ENCODE assay signal across 8 mouse cellular contexts in the genomic region with DNA sequence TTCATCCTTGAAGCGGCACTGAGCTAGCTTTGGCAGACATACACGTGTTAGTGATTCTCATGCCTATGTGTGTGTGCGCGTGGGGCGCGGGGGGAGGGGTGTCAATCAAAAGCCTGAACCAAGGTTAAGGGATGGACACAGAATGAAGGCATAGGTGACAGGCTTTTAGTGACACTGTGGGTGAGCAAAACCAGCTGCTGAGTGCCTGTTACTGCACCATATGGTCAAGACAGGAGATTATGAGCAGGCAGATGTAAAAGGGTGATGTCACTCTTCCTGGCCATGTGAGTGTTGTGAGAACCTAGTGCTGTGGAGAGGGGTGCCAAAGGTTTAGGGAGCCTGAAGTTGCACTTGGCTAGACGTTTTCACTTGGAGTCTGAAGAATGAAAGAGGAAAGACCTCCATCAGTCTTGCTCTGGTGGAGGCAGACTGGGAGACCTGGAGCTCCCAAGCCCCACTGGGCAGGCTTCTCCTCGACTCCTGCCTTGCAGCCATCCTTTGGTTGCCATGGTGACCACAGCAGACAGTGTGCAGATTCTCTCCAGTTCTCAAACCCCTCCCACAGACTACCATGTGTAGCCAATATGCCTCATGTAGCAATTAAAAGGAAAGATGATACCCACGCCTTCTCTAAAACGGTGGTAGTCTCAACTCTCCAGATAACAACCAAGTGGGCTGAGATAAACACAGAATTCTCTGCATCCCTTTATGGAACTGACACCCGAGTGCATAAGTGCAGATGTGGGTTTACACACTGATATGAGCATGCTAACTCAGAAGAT. TPM values are rescaled to one million over a fixed set of nuclear protein-coding genes. Genes with fewer than 3 reads are reported as not detected.
DNase-seq lines count a peak whose midpoint lies in the region; ATAC-seq and TF ChIP-seq lines count a peak whose summit lies in the region.

No protein-coding gene starts in this region.

- H3K4me3 ChIP-seq in lung, postnatal 0 days (ENCODE audit: low read depth, low read length), result no peak overlapping the region
- H3K4me3 ChIP-seq in forebrain, embryonic 10.5 days, result no peak overlapping the region
- no peak overlapping the region for H3K4me3 ChIP-seq in hindbrain, embryonic 16.5 days (ENCODE audit: low read length)
- H3K4me3 ChIP-seq in limb, embryonic 14.5 days (replicated peaks; ENCODE audit: low read length), result no peak overlapping the region

- H3K4me1 ChIP-seq in lung, postnatal 0 days (ENCODE audit: insufficient read depth, low read depth, low read length), result no peaks in the 10 kb centered on the region
- H3K4me1 ChIP-seq in forebrain, embryonic 10.5 days, result peaks cover 15% of the 10 kb centered on the region
- H3K4me1 ChIP-seq in hindbrain, embryonic 16.5 days (ENCODE audit: control insufficient read depth, insufficient read depth, low read depth, low read length), result peaks cover 12% of the 10 kb centered on the region
- peaks cover 9% of the 10 kb centered on the region for H3K4me1 ChIP-seq in limb, embryonic 14.5 days (ENCODE audit: control insufficient read depth, insufficient read depth, low read length)

- H3K9ac ChIP-seq in lung, postnatal 0 days (replicated peaks; ENCODE audit: low read depth), result no peak overlapping the region
- H3K9ac ChIP-seq in hindbrain, embryonic 16.5 days (ENCODE audit: low read depth, low read length), result peak overlapping the region; percentile 15
- no peak overlapping the region for H3K9ac ChIP-seq in limb, embryonic 14.5 days (ENCODE audit: low read depth, low read length, severe bottlenecking)

- no peaks in the 10 kb centered on the region for H3K27me3 ChIP-seq in lung, postnatal 0 days (replicated peaks; ENCODE audit: insufficient read depth, low read length)
- no peaks in the 10 kb centered on the region for H3K27me3 ChIP-seq in forebrain, embryonic 10.5 days (ENCODE audit: poor library complexity, severe bottlenecking)
- no peaks in the 10 kb centered on the region for H3K27me3 ChIP-seq in hindbrain, embryonic 16.5 days (replicated peaks; ENCODE audit: control insufficient read depth, insufficient read depth, low read length)
- H3K27me3 ChIP-seq in limb, embryonic 14.5 days (ENCODE audit: control insufficient read depth, insufficient read depth, low read length), result no peaks in the 10 kb centered on the region

- DNase-seq in lung, postnatal 0 days (ENCODE audit: low spot score), result peak; percentile 12
- DNase-seq in lung, adult 18-20 months, result no peak
- peak; percentile 27 for DNase-seq in forebrain, embryonic 10.5 days (ENCODE audit: extremely low spot score, low spot score)
- peak; percentile 27 for DNase-seq in limb, embryonic 14.5 days (ENCODE audit: low spot score)
- peak; percentile 78 for DNase-seq in retina, embryonic 14.5 days (ENCODE audit: low spot score)

- no peak for TF ChIP-seq POLR2A in limb, embryonic 14.5 days (IDR thresholded peaks at IDR 0.05; ENCODE audit: borderline replicate concordance, extremely low read depth, insufficient read depth, insufficient read length)

- 42% methylated on average over 11 of the region's 11 CpGs for WGBS in lung, postnatal 0 days
- WGBS in forebrain, embryonic 10.5 days, result 69% methylated on average over 11 of the region's 11 CpGs
- 45% methylated on average over 11 of the region's 11 CpGs for WGBS in hindbrain, embryonic 16.5 days
- WGBS in limb, embryonic 14.5 days, result 42% methylated on average over 11 of the region's 11 CpGs

- no peak for TF ChIP-seq EP300 in lung, postnatal 0 days (IDR thresholded peaks at IDR 0.05)

- H3K4me2 ChIP-seq in lung, postnatal 0 days (replicated peaks; ENCODE audit: low read depth, low read length), result no peak overlapping the region
- peak overlapping the region; percentile 21 for H3K4me2 ChIP-seq in hindbrain, embryonic 16.5 days (ENCODE audit: low read length)
- H3K4me2 ChIP-seq in limb, embryonic 14.5 days (replicated peaks; ENCODE audit: low read depth, low read length, severe bottlenecking), result no peak overlapping the region

- no peak overlapping the region for H3K27ac ChIP-seq in lung, postnatal 0 days (ENCODE audit: low read length)
- peak overlapping the region; percentile 49; the same call in 1 of the 2 replicates for H3K27ac ChIP-seq in forebrain, embryonic 10.5 days
- peak overlapping the region; percentile 63 for H3K27ac ChIP-seq in hindbrain, embryonic 16.5 days (ENCODE audit: low read depth, low read length)
- H3K27ac ChIP-seq in limb, embryonic 14.5 days (replicated peaks; ENCODE audit: low read depth, low read length), result no peak overlapping the region

- peak; percentile 54 for ATAC-seq in lung, postnatal 0 days
- ATAC-seq in hindbrain, embryonic 16.5 days, result peak; percentile 97
- ATAC-seq in limb, embryonic 14.5 days (ENCODE audit: low FRiP score, low read depth), result peak; percentile 74
- no peak for ATAC-seq in CD4-positive, CD25-positive, alpha-beta regulatory T cell, adult 4 months
- ATAC-seq in monocyte, adult 5-6 weeks (replicated peaks; ENCODE audit: insufficient number of reproducible peaks, low FRiP score, low TSS enrichment, poor library complexity, severe bottlenecking), result no peak

- no peaks in the 10 kb centered on the region for H3K36me3 ChIP-seq in lung, postnatal 0 days (ENCODE audit: insufficient read depth, low read length)
- no peaks in the 10 kb centered on the region for H3K36me3 ChIP-seq in forebrain, embryonic 10.5 days (replicated peaks)
- no peaks in the 10 kb centered on the region for H3K36me3 ChIP-seq in hindbrain, embryonic 16.5 days (ENCODE audit: control insufficient read depth, insufficient read depth, low read length)
- no peaks in the 10 kb centered on the region for H3K36me3 ChIP-seq in limb, embryonic 14.5 days (ENCODE audit: control insufficient read depth, insufficient read depth, low read length)

- no peak for TF ChIP-seq CTCF in lung, postnatal 0 days (IDR thresholded peaks at IDR 0.05)

- no peaks in the 10 kb centered on the region for H3K9me3 ChIP-seq in lung, postnatal 0 days (ENCODE audit: low read length)
- no peaks in the 10 kb centered on the region for H3K9me3 ChIP-seq in forebrain, embryonic 10.5 days
- H3K9me3 ChIP-seq in hindbrain, embryonic 16.5 days (ENCODE audit: control insufficient read depth, low read length), result no peaks in the 10 kb centered on the region
- no peaks in the 10 kb centered on the region for H3K9me3 ChIP-seq in limb, embryonic 14.5 days (ENCODE audit: control insufficient read depth, low read length)

RNA-seq across cellular contexts. Expression of a gene that starts 5.5 kb away (rescaled TPM):
- polyA plus RNA-seq in lung, postnatal 0 days (2015; fragmentation: Nextera tagmentation; extraction: Ambion mirVana), result 3.1 and 3.9 TPM in 2 replicates
- polyA plus RNA-seq in forebrain, embryonic 10.5 days (2016; fragmentation: Nextera tagmentation; extraction: Ambion mirVana), result 1.5 and 2.2 TPM in 2 replicates
- polyA plus RNA-seq in hindbrain, embryonic 16.5 days (2015; fragmentation: Nextera tagmentation; extraction: Ambion mirVana), result 19.1 and 22.8 TPM in 2 replicates
- polyA plus RNA-seq in limb, embryonic 14.5 days (2012; rRNA removed), result 5.1 and 6.0 TPM in 2 replicates
- 5.0 and 5.1 TPM in 2 replicates for polyA plus RNA-seq in limb, embryonic 14.5 days (2014; fragmentation: Nextera tagmentation; extraction: Ambion mirVana)
- polyA plus RNA-seq in CD4-positive, CD25-positive, alpha-beta regulatory T cell, adult 4 months (2017; shearing (Covaris generic)), result 100 to 1,000 TPM; 228 to 281 TPM
- 128 to 224 TPM (median 134 TPM) in 3 replicates for total RNA-seq in monocyte, adult 5-6 weeks (2017)

Comparison
In these comparisons a context has a peak if more than half of its experiments do, and no peak if none do; other contexts are left out.
1. DNase-seq: peak in lung, postnatal 0 days (single experiment), forebrain, embryonic 10.5 days (single experiment), limb, embryonic 14.5 days (single experiment) and retina, embryonic 14.5 days (single experiment); none in lung, adult 18-20 months (0 of 2).
2. ATAC-seq: peak in lung, postnatal 0 days (single experiment), hindbrain, embryonic 16.5 days (single experiment) and limb, embryonic 14.5 days (single experiment); none in CD4-positive, CD25-positive, alpha-beta regulatory T cell, adult 4 months (single experiment) and monocyte, adult 5-6 weeks (single experiment).
3. H3K27ac ChIP-seq: peak in forebrain, embryonic 10.5 days (single experiment) and hindbrain, embryonic 16.5 days (single experiment); none in lung, postnatal 0 days (single experiment) and limb, embryonic 14.5 days (single experiment).